In genomic region chr1:181841864-181842672, GRCm38 (mm10) we compare ENCODE assay signal across 8 mouse cellular contexts. TPM values are rescaled to one million over a fixed set of nuclear protein-coding genes. Genes with fewer than 3 reads are reported as not detected.
DNase-seq lines count a peak whose midpoint lies in the region; ATAC-seq and TF ChIP-seq lines count a peak whose summit lies in the region.

No protein-coding gene starts in this region.

- peak overlapping the region; percentile 96 for H3K9ac ChIP-seq in forebrain, embryonic 11.5 days (ENCODE audit: low read length)
- peak overlapping the region; percentile 96 for H3K9ac ChIP-seq in heart, embryonic 16.5 days (ENCODE audit: low read length)
- H3K9ac ChIP-seq in liver, embryonic 14.5 days (replicated peaks): peak overlapping the region; percentile 98
- peak overlapping the region; percentile 76 for H3K9ac ChIP-seq in stomach, embryonic 15.5 days

- peaks cover 72% of the 10 kb centered on the region for H3K4me1 ChIP-seq in E14TG2a.4 (replicated peaks; ENCODE audit: low read depth, low read length)
- H3K4me1 ChIP-seq in forebrain, embryonic 11.5 days (replicated peaks; ENCODE audit: control insufficient read depth, insufficient read depth, low read length): peaks cover 9% of the 10 kb centered on the region; the same call in 1 of the 2 replicates
- peaks cover 22% of the 10 kb centered on the region for H3K4me1 ChIP-seq in heart, embryonic 16.5 days (ENCODE audit: control insufficient read depth, insufficient read depth, low read length)
- peaks cover 16 to 33% of the 10 kb centered on the region in 2 experiments for H3K4me1 ChIP-seq in liver, embryonic 14.5 days (replicated peaks; ENCODE audit: control insufficient read depth in 2 of 2, insufficient read depth in 2 of 2, low read length in 1 of 2)
- peaks cover 11% of the 10 kb centered on the region; the same call in 1 of the 2 replicates for H3K4me1 ChIP-seq in stomach, embryonic 15.5 days

- peak overlapping the region; percentile 79 for H3K4me2 ChIP-seq in forebrain, embryonic 11.5 days (ENCODE audit: low read depth, low read length, severe bottlenecking)
- H3K4me2 ChIP-seq in heart, embryonic 16.5 days (ENCODE audit: low read depth, low read length): peak overlapping the region; percentile 83
- peak overlapping the region; percentile 85 for H3K4me2 ChIP-seq in liver, embryonic 14.5 days (ENCODE audit: low read depth)
- peak overlapping the region; percentile 89 for H3K4me2 ChIP-seq in stomach, embryonic 15.5 days

- peak; percentile 81 for TF ChIP-seq EP300 in liver, embryonic 14.5 days (IDR thresholded peaks at IDR 0.05; ENCODE audit: low read depth)

- DNase-seq in c-Kit-positive CD71-positive TER-119-negative erythroid progenitor cells, embryonic 14.5 days (ENCODE audit: low read depth): peak; percentile 92
- DNase-seq in forebrain, embryonic 11.5 days (ENCODE audit: low spot score): peak; percentile 97
- DNase-seq in kidney, postnatal 25 days: peak; percentile 96 to 99
- peak; percentile 95 to 96 (median 96) for DNase-seq in liver, embryonic 14.5 days (ENCODE audit: low read depth in 3 of 3, low spot score in 3 of 3)
- DNase-seq in neural tube, embryonic 10.5 days (ENCODE audit: extremely low spot score, low spot score): peak; percentile 94

- under 1% methylated on average over 87 of the region's 113 CpGs for WGBS in forebrain, embryonic 11.5 days
- under 1% methylated on average over 112 of the region's 113 CpGs for WGBS in heart, embryonic 16.5 days
- WGBS in liver, embryonic 14.5 days (ENCODE audit: insufficient replicate concordance): under 1% methylated on average over 101 of the region's 113 CpGs
- WGBS in stomach, embryonic 15.5 days: under 1% methylated on average over 101 of the region's 113 CpGs

- no peak for TF ChIP-seq CTCF in E14TG2a.4 (conservative IDR thresholded peaks at IDR 0.05; ENCODE audit: low read length)
- peak; percentile 67 for TF ChIP-seq CTCF in liver, embryonic 14.5 days (IDR thresholded peaks at IDR 0.05; ENCODE audit: low read depth)

- no peaks in the 10 kb centered on the region for H3K9me3 ChIP-seq in E14TG2a.4 (ENCODE audit: low read length)
- H3K9me3 ChIP-seq in forebrain, embryonic 11.5 days (ENCODE audit: control insufficient read depth, low read length): no peaks in the 10 kb centered on the region
- H3K9me3 ChIP-seq in heart, embryonic 16.5 days (replicated peaks; ENCODE audit: control insufficient read depth, low read length): no peaks in the 10 kb centered on the region
- H3K9me3 ChIP-seq in liver, embryonic 14.5 days (ENCODE audit: control insufficient read depth, low read length): no peaks in the 10 kb centered on the region
- H3K9me3 ChIP-seq in stomach, embryonic 15.5 days: no peaks in the 10 kb centered on the region

- peak overlapping the region; percentile 88 for H3K27ac ChIP-seq in forebrain, embryonic 11.5 days (ENCODE audit: low read depth, low read length)
- peak overlapping the region; percentile 98 for H3K27ac ChIP-seq in heart, embryonic 16.5 days (ENCODE audit: low read length)
- H3K27ac ChIP-seq in liver, embryonic 14.5 days: peak overlapping the region; percentile 95
- H3K27ac ChIP-seq in stomach, embryonic 15.5 days: peak overlapping the region; percentile 98

- peak overlapping the region; percentile 95 for H3K4me3 ChIP-seq in E14TG2a.4 (replicated peaks; ENCODE audit: low read length)
- H3K4me3 ChIP-seq in forebrain, embryonic 11.5 days (ENCODE audit: low read depth, low read length): peak overlapping the region; percentile 93
- H3K4me3 ChIP-seq in heart, embryonic 16.5 days (ENCODE audit: low read length): peak overlapping the region; percentile 89
- H3K4me3 ChIP-seq in liver, embryonic 14.5 days (ENCODE audit: insufficient read depth in 1 of 2, low read depth in 2 of 2, low read length in 2 of 2): peak overlapping the region; percentile 94 to 100
- peak overlapping the region; percentile 71 for H3K4me3 ChIP-seq in stomach, embryonic 15.5 days (replicated peaks)

- no peaks in the 10 kb centered on the region for H3K27me3 ChIP-seq in E14TG2a.4 (ENCODE audit: insufficient read depth, low read length)
- no peaks in the 10 kb centered on the region for H3K27me3 ChIP-seq in forebrain, embryonic 11.5 days (ENCODE audit: control insufficient read depth, insufficient read depth, low read length)
- H3K27me3 ChIP-seq in heart, embryonic 16.5 days (ENCODE audit: control insufficient read depth, insufficient read depth, low read length): no peaks in the 10 kb centered on the region
- H3K27me3 ChIP-seq in liver, embryonic 14.5 days (ENCODE audit: control insufficient read depth, insufficient read depth, low read length): no peaks in the 10 kb centered on the region
- no peaks in the 10 kb centered on the region for H3K27me3 ChIP-seq in stomach, embryonic 15.5 days (replicated peaks)

- peaks cover 25% of the 10 kb centered on the region for H3K36me3 ChIP-seq in E14TG2a.4 (ENCODE audit: insufficient read depth, low read length)
- no peaks in the 10 kb centered on the region for H3K36me3 ChIP-seq in forebrain, embryonic 11.5 days (ENCODE audit: control insufficient read depth, insufficient read depth, low read length)
- 0 out of 2 replicates have a peak, but pooled peaks cover 3% of the 10 kb centered on the region for H3K36me3 ChIP-seq in heart, embryonic 16.5 days (ENCODE audit: control insufficient read depth, insufficient read depth)
- peaks cover 25% of the 10 kb centered on the region for H3K36me3 ChIP-seq in liver, embryonic 14.5 days (replicated peaks; ENCODE audit: control insufficient read depth, insufficient read depth, low read depth)
- H3K36me3 ChIP-seq in stomach, embryonic 15.5 days: no peaks in the 10 kb centered on the region

- peak; percentile 99 for ATAC-seq in forebrain, embryonic 11.5 days (replicated peaks; ENCODE audit: low FRiP score)
- ATAC-seq in heart, embryonic 16.5 days (replicated peaks; ENCODE audit: extremely low read depth, insufficient read depth, low FRiP score): peak; percentile 98
- peak; percentile 95 for ATAC-seq in liver, embryonic 14.5 days (ENCODE audit: insufficient read depth)
- peak; percentile 98 for ATAC-seq in stomach, embryonic 15.5 days (ENCODE audit: insufficient read depth, low FRiP score, low read depth)

RNA-seq across cellular contexts. Expression of gene Lbr, which starts 0.8 kb away (rescaled TPM):
- 199 and 211 TPM in 2 replicates for polyA plus RNA-seq in forebrain, embryonic 11.5 days (2014; fragmentation: Nextera tagmentation; extraction: Ambion mirVana)
- polyA plus RNA-seq in heart, embryonic 16.5 days (2015; fragmentation: Nextera tagmentation; extraction: Ambion mirVana): 69.5 and 92.6 TPM in 2 replicates
- 55.7 and 65.7 TPM in 2 replicates for polyA plus RNA-seq in liver, embryonic 14.5 days (2012; rRNA removed)
- 259 and 284 TPM in 2 replicates for polyA plus RNA-seq in liver, embryonic 14.5 days (2014; fragmentation: Nextera tagmentation; extraction: Ambion mirVana)
- 127 and 133 TPM in 2 replicates for polyA plus RNA-seq in stomach, embryonic 15.5 days (2015; fragmentation: Nextera tagmentation; extraction: Ambion mirVana)

Comparison
In these comparisons a context has a peak if more than half of its experiments do, and no peak if none do; other contexts are left out.
1. Peak in every context shown above with its lines: DNase-seq, ATAC-seq, H3K4me3 ChIP-seq and H3K27ac ChIP-seq.